Mouse (Mus musculus) kidney, postnatal 4 days (tissue): ENCODE measurements around the gene Tlx2.
A peak's percentile ranks its signal among the peaks of the same experiment; 100 is the strongest.

Experiments used
- DNase-seq, 2 experiments: peaks; one replicate each; pipeline ENCODE4 v3.0.0; 2021; ENCODE audit warnings: mixed read lengths in 2 of 2

Gene Tlx2

GRCm38 (mm10) chr6:83054074-83054851 is 15.8 kb downstream of the Tlx2 start, which contains the start of gene Aup1:
Gene Aup1 (plus strand): TSS chr6:83054521.
- DNase-seq, result peak; percentile 95 to 97

GRCm38 (mm10) chr6:83053136-83053960 is 16.7 kb downstream of the Tlx2 start:
- peak; percentile 47 to 60 for DNase-seq

- DNase-seq, result no peak
Observed at GRCm38 (mm10) chr6:83049367-83049766, 20.7 kb downstream of the Tlx2 start.

- DNase-seq, result no peak
Observed at GRCm38 (mm10) chr6:83044742-83045141, 25.4 kb downstream of the Tlx2 start.

- DNase-seq, result no peak
Observed at GRCm38 (mm10) chr6:83043993-83044392, 26.1 kb downstream of the Tlx2 start.

GRCm38 (mm10) chr6:83043561-83043960 is 26.5 kb downstream of the Tlx2 start:
- no peak for DNase-seq

GRCm38 (mm10) chr6:83040601-83041000 is 29.5 kb downstream of the Tlx2 start:
- no peak for DNase-seq

- DNase-seq, result peak; percentile 93 to 94
Observed at GRCm38 (mm10) chr6:83038496-83039012, 31.5 kb downstream of the Tlx2 start.

- no peak for DNase-seq
Observed at GRCm38 (mm10) chr6:83037188-83037587, 32.9 kb downstream of the Tlx2 start.

GRCm38 (mm10) chr6:83034463-83035055 is 35.5 kb downstream of the Tlx2 start:
- no peak for DNase-seq

- peak; percentile 82 to 90 for DNase-seq
Observed at GRCm38 (mm10) chr6:83033249-83034185, 36.6 kb downstream of the Tlx2 start, which contains the start of the genes Dok1 and Loxl3. Gene Dok1 (minus strand): TSS chr6:83033471. Gene Loxl3 (plus strand): TSS chr6:83034173.

GRCm38 (mm10) chr6:83032769-83033191 is 37.3 kb downstream of the Tlx2 start:
- DNase-seq, result peak; percentile 64 to 76

- no peak for DNase-seq
Observed at GRCm38 (mm10) chr6:83031921-83032590, 38.0 kb downstream of the Tlx2 start.

GRCm38 (mm10) chr6:83031111-83031510 is 39.0 kb downstream of the Tlx2 start:
- DNase-seq, result no peak

GRCm38 (mm10) chr6:83029777-83030176 is 40.3 kb downstream of the Tlx2 start:
- DNase-seq, result no peak

- DNase-seq, result no peak
Observed at GRCm38 (mm10) chr6:83027706-83028105, 42.4 kb downstream of the Tlx2 start.

- DNase-seq, result no peak
Observed at GRCm38 (mm10) chr6:83027293-83027692, 42.8 kb downstream of the Tlx2 start.

GRCm38 (mm10) chr6:83025221-83025620 is 44.9 kb downstream of the Tlx2 start:
- no peak for DNase-seq

GRCm38 (mm10) chr6:83024421-83024820 is 45.7 kb downstream of the Tlx2 start:
- no peak for DNase-seq

GRCm38 (mm10) chr6:83023786-83024185 is 46.3 kb downstream of the Tlx2 start:
- DNase-seq, result no peak

GRCm38 (mm10) chr6:83023008-83023407 is 47.1 kb downstream of the Tlx2 start:
- no peak for DNase-seq
